Mouse (Mus musculus) neutrophil, adult 83 days (primary cell): Measurements from ENCODE around the gene Sema4b. TPM values are rescaled to one million over a fixed set of nuclear protein-coding genes. Genes with fewer than 3 reads are reported as not detected.

Source experiments
- total RNA-seq, 2 experiments: library from RNA; stranded (reverse); gene quantifications; one replicate each; pipeline ENCODE4 v1.2.4; 2023

The Sema4b gene
- 10 to 100 TPM; 23.2 to 28.9 TPM for total RNA-seq

DNA sequence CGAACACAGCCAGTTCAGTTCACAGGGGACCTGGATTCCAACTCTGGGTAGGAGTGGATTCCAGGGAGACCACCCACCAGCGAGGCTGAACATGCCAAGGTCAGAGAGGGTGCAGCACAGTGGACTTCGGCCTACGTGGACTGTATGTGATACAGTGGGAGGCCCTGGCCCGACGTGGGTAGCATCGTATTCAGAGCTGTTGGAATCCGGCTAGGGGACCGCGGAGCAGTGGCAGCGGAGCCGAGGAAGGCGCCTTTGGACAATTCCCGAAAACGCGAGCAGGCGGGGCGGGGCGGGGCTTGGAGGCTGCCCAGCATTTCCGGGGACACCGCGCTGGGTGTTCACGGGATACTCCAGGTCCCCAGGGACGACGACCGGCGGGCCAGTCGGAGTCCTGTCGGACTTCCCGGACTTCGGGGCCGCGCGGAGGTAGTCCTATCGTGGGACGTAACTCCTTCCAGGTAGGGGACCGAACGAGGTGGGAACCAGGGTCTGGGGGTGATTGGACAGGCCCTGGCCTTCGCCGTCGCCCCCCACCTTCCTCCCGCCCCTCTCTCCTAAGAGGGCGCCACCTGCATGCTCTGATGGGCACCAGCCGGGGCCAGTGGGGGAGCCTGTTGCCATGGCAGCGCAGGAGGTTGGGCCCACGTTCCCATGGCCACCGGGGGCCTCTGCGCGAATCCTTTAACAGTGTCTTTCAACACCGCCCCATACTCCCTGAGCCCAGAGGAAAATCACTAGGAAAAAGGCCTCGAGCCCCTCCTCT is at the start of gene Sema4b:
TSS of gene Sema4b (plus strand) at position 311 of the 766 bp plus-strand sequence.

DNA sequence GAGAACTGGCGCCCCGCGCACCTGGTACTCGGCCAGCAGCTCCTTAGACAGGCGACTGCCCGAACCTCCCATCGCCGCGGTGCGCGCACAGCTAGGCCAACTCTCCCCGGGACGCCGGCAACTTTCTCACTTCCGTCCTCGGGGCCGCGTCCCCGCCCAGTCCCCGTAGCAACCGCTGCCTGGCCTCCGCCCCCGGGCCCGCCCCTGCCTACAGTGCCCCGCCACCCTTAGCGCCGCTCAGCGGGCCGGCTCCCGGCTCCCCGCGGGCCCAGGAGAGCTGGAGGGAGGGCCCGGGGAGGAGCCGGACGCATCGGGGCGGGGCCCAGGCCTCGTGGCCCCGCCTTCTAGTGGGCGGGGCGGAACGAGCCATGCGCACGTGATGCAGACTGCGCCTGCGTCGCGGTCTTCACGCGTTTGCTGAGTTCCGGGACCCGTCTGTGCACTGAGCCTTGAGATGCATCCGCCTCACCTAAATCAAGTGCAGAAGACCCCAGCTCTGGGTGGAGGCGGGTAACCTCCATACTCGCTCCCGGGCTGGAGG is 45.9 kb downstream of the Sema4b start, which contains the start of the genes Cib1 and Gdpgp1:
TSS of gene Cib1 (minus strand) at position 325 of the 541 bp plus-strand sequence.
TSS of gene Gdpgp1 (plus strand) at position 377 of the 541 bp plus-strand sequence.

DNA sequence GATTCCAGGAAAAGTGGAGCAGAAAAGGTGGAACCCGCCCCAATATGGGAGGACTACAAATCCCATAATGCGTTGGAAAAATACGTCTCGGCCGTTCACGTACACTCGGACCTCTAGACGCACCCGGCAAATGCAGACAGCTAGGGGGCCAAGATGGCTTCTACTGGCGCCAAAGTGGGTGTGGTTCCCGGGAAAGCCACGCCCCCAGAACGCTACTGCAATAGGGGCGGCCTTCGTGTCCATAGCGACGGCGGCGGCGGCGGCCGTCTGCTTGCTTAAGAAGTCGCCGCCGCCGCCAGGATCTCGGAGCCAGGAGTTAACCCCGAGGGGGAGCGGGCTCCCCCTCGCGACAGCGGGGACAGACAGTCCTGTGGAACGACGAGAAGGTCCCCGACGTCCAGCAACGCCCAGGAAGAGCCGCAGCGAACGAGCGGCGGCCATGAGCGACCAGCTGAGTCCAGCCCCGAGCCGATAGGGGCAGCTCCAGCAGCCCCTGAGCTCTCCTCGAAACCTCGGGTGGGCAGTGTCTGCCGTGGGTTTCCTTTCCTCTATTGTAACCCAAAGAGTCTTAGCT is 59.6 kb downstream of the Sema4b start, which contains the start of gene Ttll13:
TSS of gene Ttll13 (plus strand) at position 229 of the 574 bp plus-strand sequence.

DNA sequence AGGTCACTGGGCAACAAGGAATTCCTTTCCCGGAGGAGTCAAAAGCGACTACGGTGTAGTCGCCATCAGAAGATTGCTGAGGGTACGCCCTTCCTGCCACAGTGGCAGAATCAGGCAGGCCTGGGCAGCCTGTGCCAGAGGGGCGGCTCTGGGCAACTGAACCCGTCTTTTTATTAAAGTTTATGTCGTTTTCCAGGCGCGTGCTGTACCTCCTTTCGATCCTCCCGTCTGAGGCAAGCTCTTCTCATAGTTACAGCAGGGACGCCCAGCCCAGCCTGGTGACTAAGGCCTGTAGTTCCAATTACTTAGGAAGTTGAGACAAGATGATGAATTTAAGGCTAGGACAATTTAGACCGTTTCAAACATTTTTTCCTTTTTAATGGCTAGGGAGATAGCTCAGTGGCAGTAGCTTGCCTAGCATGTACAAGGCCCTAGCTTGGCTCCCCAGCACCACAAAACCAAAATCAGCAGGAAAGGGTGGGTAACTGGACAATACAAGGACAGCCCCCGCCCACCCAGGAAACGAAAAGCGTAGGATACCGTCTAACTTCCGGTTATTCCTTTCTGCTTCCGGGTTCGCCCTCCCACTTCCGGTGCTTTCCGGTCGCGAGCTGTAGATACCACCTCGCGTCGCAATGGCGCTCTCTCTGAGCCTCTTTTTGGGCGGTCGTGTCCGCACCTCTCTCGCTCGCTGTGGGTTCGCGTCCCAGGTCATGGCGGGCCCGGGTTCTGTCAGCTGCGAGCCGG is 74.2 kb downstream of the Sema4b start, which contains the start of gene Ngrn:
TSS of gene Ngrn (plus strand) at position 591 of the 747 bp plus-strand sequence.

DNA sequence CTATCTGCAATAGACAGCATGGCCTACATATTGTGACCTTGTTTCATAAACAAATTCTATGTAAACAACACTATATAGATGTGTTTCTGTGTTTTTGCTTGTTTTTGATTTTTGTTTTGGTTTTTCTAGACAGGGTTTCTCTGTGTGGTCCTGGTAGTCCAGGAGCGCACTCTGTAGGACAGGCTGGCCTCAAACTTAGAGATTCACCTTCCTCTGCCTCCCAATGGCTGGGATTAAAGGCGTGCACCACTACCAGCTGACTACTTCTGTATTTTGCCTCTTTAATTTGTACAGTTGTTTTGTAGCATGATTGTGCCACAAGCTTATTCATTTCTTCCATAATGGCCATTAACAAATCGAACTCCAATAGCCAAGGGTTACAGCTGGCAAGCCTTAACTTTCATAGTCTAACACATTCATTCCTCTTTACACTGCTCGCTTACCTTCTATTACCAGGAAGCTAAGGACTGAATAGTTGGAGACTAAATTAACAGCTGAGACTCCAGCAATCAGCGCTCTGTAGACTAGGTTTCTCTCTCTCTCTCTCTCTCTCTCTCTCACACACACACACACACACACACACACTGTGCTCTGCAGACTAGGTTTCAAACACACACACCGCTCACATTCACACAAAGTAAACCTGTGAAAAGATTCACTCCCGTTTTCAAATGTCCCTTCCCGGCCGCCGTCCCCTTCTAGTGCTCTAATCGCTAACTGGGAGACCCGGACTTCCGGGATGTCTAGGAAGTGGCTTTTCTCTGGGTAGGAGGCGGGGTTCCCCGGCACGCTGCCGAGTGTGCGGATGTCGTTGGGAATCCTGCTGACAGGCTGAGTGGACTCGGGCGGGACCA is 82.5 kb downstream of the Sema4b start, which contains the start of gene Vps33b:
TSS of gene Vps33b (plus strand) at position 753 of the 854 bp plus-strand sequence.

Other genes starting within 250 kb of the Sema4b start
- gene Zfp710, start 162.0 kb upstream of the Sema4b start, total RNA-seq: 100 to 1,000 TPM; 123 to 131 TPM
- 10 to 100 TPM; 41.2 to 46.8 TPM for gene Idh2, start 71.4 kb upstream of the Sema4b start, total RNA-seq
- gene Cib1, start 46.0 kb downstream of the Sema4b start, total RNA-seq: 10 to 100 TPM; 78.9 to 85.8 TPM
- 1 to 10 TPM; 2.4 to 3.3 TPM for gene Gdpgp1, start 46.0 kb downstream of the Sema4b start, total RNA-seq
- gene Ttll13, start 59.5 kb downstream of the Sema4b start, total RNA-seq: 1 to 10 TPM in 1 of 2 experiments, under 1 TPM in 1; 0.31 to 1.0 TPM
- 10 to 100 TPM; 14.8 to 15.2 TPM for gene Ngrn, start 74.4 kb downstream of the Sema4b start, total RNA-seq
- gene Vps33b, start 82.8 kb downstream of the Sema4b start, total RNA-seq: 10 to 100 TPM; 12.6 to 14.4 TPM
- 100 to 1,000 TPM in 1 of 2 experiments, 10 to 100 TPM in 1; 99.2 to 104 TPM for gene Prc1, start 107.6 kb downstream of the Sema4b start, total RNA-seq
- 1 to 10 TPM; 4.9 to 5.9 TPM for gene Rccd1, start 137.6 kb downstream of the Sema4b start, total RNA-seq
- 10 to 100 TPM; 43.0 to 53.3 TPM for gene Unc45a, start 154.2 kb downstream of the Sema4b start, total RNA-seq
- 10 to 100 TPM in 1 of 2 experiments, 1 to 10 TPM in 1; 6.1 to 13.9 TPM for gene Hddc3, start 156.3 kb downstream of the Sema4b start, total RNA-seq
- gene Man2a2, start 184.5 kb downstream of the Sema4b start, total RNA-seq: 10 to 100 TPM; 33.7 to 35.2 TPM
- gene Fes, start 201.1 kb downstream of the Sema4b start, total RNA-seq: 100 to 1,000 TPM; 532 to 573 TPM
- gene Furin, start 218.6 kb downstream of the Sema4b start, total RNA-seq: 100 to 1,000 TPM; 121 to 137 TPM